Mouse (Mus musculus) R1 (cell line): ENCODE data around the gene Rp2.

Experiments
- DNase-seq: peaks from one replicate; pipeline ENCODE4 v3.0.0-alpha.2; 2018; ENCODE audit warnings: low read depth, low spot score

Rp2 gene

DNA sequence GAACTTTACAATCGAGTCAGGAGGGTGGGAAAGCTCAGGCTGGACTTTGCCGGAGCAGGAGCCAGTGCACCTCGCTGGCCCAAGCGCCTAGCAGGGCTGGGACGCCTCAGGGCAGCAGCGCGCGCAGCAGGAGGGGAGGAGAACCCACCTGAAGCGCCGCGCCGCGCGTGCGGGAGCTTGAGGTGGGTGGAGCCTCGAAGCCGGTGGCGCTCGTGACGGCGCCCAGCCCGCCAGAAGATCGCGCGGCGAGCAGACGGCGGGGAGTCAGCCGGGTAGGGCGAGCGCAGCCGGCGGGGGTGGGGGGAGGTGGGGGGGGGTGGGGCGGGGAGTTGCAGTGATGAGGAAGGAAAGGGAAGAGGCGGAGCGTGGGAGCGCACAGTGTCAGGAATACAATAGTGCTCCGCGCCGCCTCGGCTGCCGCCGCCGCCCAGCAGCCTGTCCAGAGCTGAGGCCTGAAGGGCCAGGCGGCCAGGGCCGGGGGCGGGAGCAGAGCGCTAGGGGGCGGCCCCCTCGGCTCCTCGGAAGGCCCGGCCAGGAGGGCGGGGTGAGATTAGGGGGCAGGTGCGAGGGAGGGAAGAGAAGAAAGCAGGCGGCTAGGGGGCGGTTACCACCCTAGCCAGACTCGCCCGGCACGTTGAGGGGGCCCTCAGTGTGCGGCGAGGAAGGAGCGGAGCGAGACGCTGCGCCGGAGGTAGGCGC lies 61.0 kb downstream of the Rp2 start, which contains the start of gene Jade3:
Gene Jade3 (plus strand): TSS at position 549 of the 699 bp plus-strand sequence.
- DNase-seq = peak; percentile 91

DNA sequence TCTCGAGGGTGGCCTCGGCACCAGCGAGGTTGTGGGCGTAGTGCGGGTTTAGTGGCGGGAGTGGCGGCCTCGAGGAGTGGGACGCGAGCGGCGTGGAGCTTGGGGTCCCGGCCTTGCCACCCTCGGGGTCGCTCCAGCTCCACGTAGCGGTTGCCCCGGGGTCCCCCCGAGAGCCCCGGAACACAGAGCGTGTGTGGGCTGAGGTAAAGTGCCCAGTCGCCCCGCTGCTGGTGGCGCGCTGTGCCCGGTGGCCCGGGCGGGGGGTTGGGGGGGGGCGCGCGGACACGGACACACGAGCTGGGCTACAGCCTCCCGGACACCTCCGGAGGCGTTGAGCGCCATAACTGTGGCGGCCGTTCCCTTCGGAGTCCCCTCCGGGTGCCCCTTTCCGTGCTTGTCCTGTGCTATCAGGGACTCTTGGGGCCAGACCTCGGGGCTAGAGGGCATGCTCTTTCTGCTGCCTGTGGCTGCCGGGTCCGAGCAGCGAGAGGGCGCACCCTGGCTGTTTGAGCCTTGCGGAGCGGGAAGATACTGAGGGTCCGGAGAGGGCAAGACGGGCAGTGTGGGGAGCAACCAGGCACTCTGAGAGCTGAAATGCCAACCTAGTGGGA lies 61.7 kb downstream of the Rp2 start:
- peak; percentile 31 for DNase-seq
